Mouse (Mus musculus) hindbrain, embryonic 14.5 days (tissue): ENCODE results near the gene Slc25a22. TPM values are rescaled to one million over a fixed set of nuclear protein-coding genes. Genes with fewer than 3 reads are reported as not detected.

Source experiments
- ATAC-seq: fragments of 200-750 bp; cut with Nextera tagmentation; 2 replicates; pipeline ENCODE4 v1.8.0; 2017; ENCODE audit warnings: moderate number of reproducible peaks, mild to moderate bottlenecking, moderate TSS enrichment, moderate library complexity; ENCODE audit not compliant: low FRiP score
- DNase-seq: peaks from one replicate; pipeline ENCODE4 v3.0.0-alpha.2; 2015; ENCODE audit warnings: low spot score
- H3K27ac ChIP-seq: fragments of 300-500 bp; sonication (generic); 2 replicates; pipeline ENCODE4 v1.5.1; 2014; ENCODE audit warnings: mild to moderate bottlenecking, moderate library complexity
- H3K27me3 ChIP-seq: fragments of 300-500 bp; sonication (generic); 2 replicates; pipeline ENCODE4 v1.6.1; 2014; ENCODE audit warnings: mild to moderate bottlenecking, low read length, mixed read lengths; ENCODE audit not compliant: control insufficient read depth, insufficient read depth
- H3K36me3 ChIP-seq: fragments of 300-500 bp; sonication (generic); replicated peaks from 2 replicates; pipeline ENCODE4 v1.6.1; 2014; ENCODE audit not compliant: control insufficient read depth, insufficient read depth
- H3K4me1 ChIP-seq: fragments of 300-500 bp; sonication (generic); replicated peaks from 2 replicates; pipeline ENCODE4 v1.6.1; 2014; ENCODE audit warnings: antibody characterized with exemption, low read length, mixed read lengths; ENCODE audit not compliant: control insufficient read depth, insufficient read depth
- H3K4me2 ChIP-seq: fragments of 300-500 bp; sonication (generic); replicated peaks from 2 replicates; pipeline ENCODE4 v1.6.1; 2014; ENCODE audit warnings: mild to moderate bottlenecking, moderate library complexity
- H3K4me3 ChIP-seq: fragments of 300-500 bp; sonication (generic); replicated peaks from 2 replicates; pipeline ENCODE4 v1.5.1; 2014; ENCODE audit warnings: mild to moderate bottlenecking, low read length
- H3K9ac ChIP-seq: fragments of 300-500 bp; sonication (generic); 2 replicates; pipeline ENCODE4 v1.6.1; 2014
- H3K9me3 ChIP-seq: fragments of 300-500 bp; sonication (generic); 2 replicates; pipeline ENCODE4 v1.6.1; 2016; ENCODE audit warnings: low read length; ENCODE audit not compliant: control insufficient read depth
- WGBS: fragments of 180-500 bp; shearing (Covaris S2); extraction: QIAGEN DNeasy Blood & Tissue Kit; methylation state at CpG from one replicate; pipeline ENCODE4 v1.1.7; 2014; 5-methylcytosine and 5-hydroxymethylcytosine counted together
- polyA plus RNA-seq: library from polyadenylated mRNA; unstranded; fragments of >200 nt; fragmentation: Nextera tagmentation; extraction: Ambion mirVana; gene quantifications from 2 replicates; pipeline ENCODE4 v1.2.1, GENCODE M21; 2014

Gene Slc25a22
- 73.0 and 81.4 TPM in 2 replicates for polyA plus RNA-seq

DNA sequence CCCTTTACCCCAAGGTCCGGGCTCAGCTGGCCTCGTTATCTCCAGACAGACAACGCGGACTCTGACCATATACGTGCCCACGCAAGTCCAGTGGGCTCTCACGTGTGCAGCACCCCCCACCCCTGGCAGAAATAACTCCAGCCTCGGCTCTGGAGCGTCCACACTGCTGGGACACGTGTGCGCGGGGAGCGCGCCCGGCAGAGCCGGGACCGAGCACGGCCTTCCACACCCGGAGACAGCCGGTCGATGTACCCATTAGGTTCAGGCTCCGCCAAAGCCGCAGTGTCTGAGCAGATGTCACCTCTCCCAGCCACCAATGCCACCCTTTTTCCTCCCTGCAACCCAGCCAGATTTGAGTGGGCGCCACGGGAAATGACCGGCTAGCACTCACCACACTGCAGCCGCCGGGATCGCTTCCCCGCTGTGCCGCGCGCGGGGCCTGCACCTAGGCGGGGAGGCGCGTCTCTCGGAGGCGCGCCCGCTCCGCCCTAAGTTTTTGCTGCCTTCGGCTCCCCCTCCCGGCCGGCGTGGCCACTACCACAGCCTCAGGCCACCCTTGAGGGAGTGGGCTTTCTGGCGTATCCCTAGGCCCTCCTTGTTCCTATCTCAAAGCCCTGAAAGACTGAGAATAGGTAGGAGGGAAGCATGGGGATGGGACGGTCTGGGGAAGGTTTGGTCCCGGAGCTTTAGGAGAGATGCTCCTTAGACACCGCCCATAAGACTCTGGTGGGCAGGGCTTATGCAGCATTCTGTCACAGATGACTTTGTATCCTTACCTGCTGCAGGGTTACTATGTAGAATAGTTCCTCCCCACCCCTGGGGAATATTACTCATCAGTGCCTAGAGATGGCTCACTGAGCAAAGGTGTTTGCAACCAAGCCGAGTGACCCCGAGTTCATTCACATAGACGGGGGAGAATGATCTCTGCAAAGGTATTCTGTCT lies at the start of gene Slc25a22:
Gene Slc25a22 (minus strand): TSS at position 715 of the 943 bp plus-strand sequence.
- peak within 1 kb of the TSS; percentile 71 for H3K27ac ChIP-seq
- peaks cover 15% of the 10 kb centered on the region for H3K36me3 ChIP-seq
- peak within 1 kb of the TSS; percentile 90 for H3K4me2 ChIP-seq
- 5% methylated on average over 52 of the region's 53 CpGs for WGBS
- H3K9ac ChIP-seq = peak within 1 kb of the TSS; percentile 76
- ATAC-seq (peak; percentile 78), DNase-seq (peak; percentile 81)
- H3K4me3 ChIP-seq = peak within 1 kb of the TSS; percentile 60
- H3K27me3 ChIP-seq = no peaks in the 10 kb centered on the region
- H3K4me1 ChIP-seq = peaks cover 25% of the 10 kb centered on the region
- H3K9me3 ChIP-seq = no peaks in the 10 kb centered on the region

DNA sequence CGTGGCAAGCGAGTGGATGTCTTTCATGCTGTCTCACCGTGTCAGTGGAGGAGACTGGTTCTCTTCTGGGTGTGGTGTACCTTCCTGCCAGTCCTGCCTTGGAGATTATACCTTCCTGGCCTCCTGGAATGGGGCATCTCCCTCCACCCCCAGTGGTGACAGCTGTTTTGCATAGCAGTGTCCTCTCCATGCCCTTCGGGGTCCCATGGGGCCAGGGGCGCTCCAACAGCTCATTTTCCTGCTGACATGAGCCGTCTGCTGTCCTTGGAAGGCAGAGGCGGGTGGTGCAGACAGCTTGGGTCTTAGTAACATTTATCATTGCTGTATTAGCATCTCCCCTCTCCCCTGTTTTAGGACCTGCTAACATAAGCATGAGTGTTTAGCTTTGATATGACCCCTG lies 49.4 kb upstream of the Slc25a22 start:
- ATAC-seq = no peak
- Histone ChIP-seq H3K27ac (no peak overlapping the region), H3K9ac (no peak overlapping the region), H3K4me2 (no peak overlapping the region), H3K9me3 (no peaks in the 10 kb centered on the region), H3K27me3 (peaks cover 10% of the 10 kb centered on the region; the same call in 1 of the 2 replicates), H3K4me1 (peaks cover 25% of the 10 kb centered on the region), H3K36me3 (peaks cover 4% of the 10 kb centered on the region), H3K4me3 (no peak overlapping the region)
- no peak for DNase-seq
- 59% methylated on average over 7 of the region's 7 CpGs for WGBS

GRCm38 (mm10) chr7:141486239-141486638 lies 48.5 kb upstream of the Slc25a22 start:
- Histone ChIP-seq H3K27ac (no peak overlapping the region), H3K4me2 (no peak overlapping the region), H3K36me3 (no peaks in the 10 kb centered on the region; the same call in 1 of the 2 replicates), H3K4me1 (peaks cover 26% of the 10 kb centered on the region), H3K9ac (no peak overlapping the region), H3K27me3 (peaks cover 10% of the 10 kb centered on the region; the same call in 1 of the 2 replicates), H3K9me3 (no peaks in the 10 kb centered on the region), H3K4me3 (no peak overlapping the region)
- WGBS = 81% methylated on average over 1 of the region's 1 CpGs
- ATAC-seq (no peak), DNase-seq (no peak)

- DNase-seq (no peak), ATAC-seq (no peak)
- Histone ChIP-seq H3K27ac (no peak overlapping the region), H3K36me3 (no peaks in the 10 kb centered on the region; the same call in 1 of the 2 replicates), H3K4me2 (no peak overlapping the region), H3K4me3 (no peak overlapping the region), H3K4me1 (peaks cover 26% of the 10 kb centered on the region), H3K9ac (no peak overlapping the region), H3K27me3 (peaks cover 10% of the 10 kb centered on the region; the same call in 1 of the 2 replicates), H3K9me3 (no peaks in the 10 kb centered on the region)
- WGBS = 84% methylated on average over 2 of the region's 2 CpGs
Observed at GRCm38 (mm10) chr7:141485606-141486005, 47.9 kb upstream of the Slc25a22 start.

DNA sequence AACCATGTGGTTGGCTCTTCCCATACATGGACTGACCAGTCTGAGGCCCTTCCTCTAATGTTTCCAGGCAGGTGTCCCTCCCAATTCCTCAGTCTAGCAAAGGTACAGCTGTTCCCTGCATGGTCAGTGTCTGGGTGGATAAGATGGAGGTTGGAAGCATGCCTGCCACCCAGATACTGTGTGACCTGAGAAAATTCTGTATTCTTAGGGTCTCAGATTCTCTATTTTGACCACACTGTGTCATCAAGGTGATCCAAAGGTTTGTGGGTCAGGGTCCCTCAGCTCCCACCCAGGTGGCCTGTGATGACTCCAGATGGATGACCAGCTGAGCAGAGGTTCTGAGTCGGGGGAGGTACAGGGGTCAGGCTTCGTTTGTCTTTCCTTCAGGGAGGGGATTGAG lies 47.5 kb upstream of the Slc25a22 start:
- no peak overlapping the region for H3K27ac ChIP-seq
- H3K4me1 ChIP-seq = peaks cover 26% of the 10 kb centered on the region
- DNase-seq (no peak), ATAC-seq (no peak)
- no peak overlapping the region for H3K4me2 ChIP-seq
- H3K36me3 ChIP-seq = no peaks in the 10 kb centered on the region; the same call in 1 of the 2 replicates
- H3K9me3 ChIP-seq = no peaks in the 10 kb centered on the region
- H3K27me3 ChIP-seq = peaks cover 10% of the 10 kb centered on the region; the same call in 1 of the 2 replicates
- H3K4me3 ChIP-seq = no peak overlapping the region
- H3K9ac ChIP-seq = no peak overlapping the region
- 75% methylated on average over 2 of the region's 2 CpGs for WGBS

DNA sequence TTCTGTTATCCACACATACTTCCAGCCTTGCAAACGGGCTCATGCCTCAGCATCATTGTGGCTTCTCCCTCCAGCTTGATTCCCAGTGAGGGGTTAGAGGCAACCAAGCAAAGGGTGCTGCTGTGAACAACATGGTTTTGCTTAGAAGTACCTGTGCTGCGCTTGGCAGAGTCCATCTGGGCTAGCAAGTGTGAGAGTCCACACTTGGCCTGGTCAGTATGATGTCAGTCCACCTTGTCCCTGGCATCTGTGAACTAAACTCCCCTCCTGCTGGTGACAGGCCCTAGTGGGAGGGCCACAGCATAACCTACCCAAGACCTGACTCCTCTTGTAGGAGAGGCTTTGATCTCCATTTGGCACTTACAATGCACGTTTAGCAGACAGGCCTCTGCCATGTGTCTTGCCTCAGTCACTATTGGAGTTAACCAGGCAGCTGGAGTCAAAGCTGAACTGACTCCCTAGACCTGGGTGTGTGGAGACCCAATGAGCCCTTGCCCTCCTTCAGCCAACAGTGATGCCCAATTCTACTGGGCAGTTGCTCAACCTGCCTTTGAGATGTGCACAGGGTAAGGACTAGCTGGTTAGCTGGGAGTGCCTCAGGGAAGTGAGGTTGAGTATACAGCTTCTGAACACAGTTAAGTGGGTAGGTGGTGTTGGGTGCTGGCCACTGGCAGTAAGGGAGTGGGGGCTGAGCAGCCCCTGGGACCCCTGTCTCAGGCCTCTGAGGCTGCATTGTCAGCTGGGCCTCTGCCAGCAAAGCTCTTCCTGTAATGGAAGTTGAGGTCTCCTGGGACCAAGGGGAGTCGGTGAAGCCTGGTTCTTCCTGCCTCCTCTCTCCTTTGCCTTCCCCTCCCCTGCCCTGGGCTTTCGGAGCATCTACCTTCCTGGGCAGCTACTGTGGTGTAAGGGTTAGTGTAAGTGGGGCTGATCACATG lies 46.8 kb upstream of the Slc25a22 start:
- DNase-seq = no peak
- H3K4me1 ChIP-seq = peaks cover 26% of the 10 kb centered on the region
- no peak overlapping the region for H3K4me3 ChIP-seq
- H3K27ac ChIP-seq = no peak overlapping the region
- H3K36me3 ChIP-seq = no peaks in the 10 kb centered on the region; the same call in 1 of the 2 replicates
- no peak overlapping the region for H3K9ac ChIP-seq
- WGBS = 68% methylated on average over 5 of the region's 5 CpGs
- peaks cover 10% of the 10 kb centered on the region; the same call in 1 of the 2 replicates for H3K27me3 ChIP-seq
- H3K4me2 ChIP-seq = no peak overlapping the region
- no peaks in the 10 kb centered on the region for H3K9me3 ChIP-seq
- no peak for ATAC-seq

GRCm38 (mm10) chr7:141483114-141483653 lies 45.5 kb upstream of the Slc25a22 start:
- no peak for ATAC-seq
- WGBS = 80% methylated on average over 6 of the region's 6 CpGs
- no peak overlapping the region; the same call in 1 of the 2 replicates for H3K9ac ChIP-seq

GRCm38 (mm10) chr7:141482531-141483024 lies 44.9 kb upstream of the Slc25a22 start:
- H3K4me1 ChIP-seq = peaks cover 26% of the 10 kb centered on the region
- H3K4me3 ChIP-seq = peak overlapping the region; percentile 70
- H3K9me3 ChIP-seq = no peaks in the 10 kb centered on the region
- DNase-seq (no peak), ATAC-seq (peak; percentile 3; the same call in 1 of the 2 replicates)
- H3K27ac ChIP-seq = peak overlapping the region; percentile 75; the same call in 1 of the 2 replicates
- H3K4me2 ChIP-seq = peak overlapping the region; percentile 90
- H3K27me3 ChIP-seq = peaks cover 10% of the 10 kb centered on the region; the same call in 1 of the 2 replicates
- no peaks in the 10 kb centered on the region; the same call in 1 of the 2 replicates for H3K36me3 ChIP-seq
- 4% methylated on average over 11 of the region's 11 CpGs for WGBS
- H3K9ac ChIP-seq = peak overlapping the region; percentile 80

More at GRCm38 (mm10) chr7:141483114-141483653, 45.5 kb upstream of the Slc25a22 start:
- Histone ChIP-seq H3K4me1 (peaks cover 26% of the 10 kb centered on the region), H3K4me3 (peak overlapping the region; percentile 70), H3K9me3 (no peaks in the 10 kb centered on the region), H3K36me3 (no peaks in the 10 kb centered on the region; the same call in 1 of the 2 replicates), H3K27me3 (peaks cover 10% of the 10 kb centered on the region; the same call in 1 of the 2 replicates), H3K27ac (no peak overlapping the region), H3K4me2 (peak overlapping the region; percentile 90)
- no peak for DNase-seq
